Mouse (Mus musculus): ENCODE measurements around the gene Cldn19.

DNA sequence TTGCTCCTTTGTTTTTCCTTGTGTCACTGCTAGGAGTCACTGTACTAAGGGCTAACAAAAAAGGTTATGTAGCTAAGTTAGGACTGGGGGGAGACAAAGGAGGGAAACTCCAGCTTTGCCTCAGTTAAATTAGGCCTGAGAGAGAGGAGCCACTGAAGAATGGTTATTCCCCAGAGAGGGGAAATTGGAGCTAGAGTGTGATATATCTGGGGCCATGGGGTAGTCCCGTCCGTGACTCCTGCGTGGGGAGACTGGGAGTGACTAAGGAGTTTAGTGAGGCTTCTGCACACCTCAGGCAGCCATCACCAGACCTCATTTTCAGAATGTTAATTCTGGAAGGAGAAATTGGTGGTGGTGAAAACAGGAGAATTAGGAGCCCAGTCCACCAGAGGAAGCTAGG is 20.9 kb upstream of the Cldn19 start:
- TF ChIP-seq TAL1 (IDR thresholded peaks at IDR 0.05; ENCODE audit: low read length), result no peak
- TF ChIP-seq GATA1 (IDR thresholded peaks at IDR 0.05; ENCODE audit: low read length), result no peak

Measured in erythroblast, embryonic 14.5 days (primary cell).